Mouse (Mus musculus) heart, embryonic 12.5 days (tissue): ENCODE results near the gene Ptpn9. TPM values are rescaled to one million over a fixed set of nuclear protein-coding genes. Genes with fewer than 3 reads are reported as not detected.
A peak's percentile ranks its signal among the peaks of the same experiment; 100 is the strongest.
"Not testable (repeated sequence)": the region's sequence is repeated elsewhere in the genome, so short reads cannot be mapped to it uniquely, and the experiment has no call there.

ENCODE experiments used
- ATAC-seq: fragments of 200-750 bp; cut with Nextera tagmentation; 2 replicates; pipeline ENCODE4 v1.8.0; 2017; ENCODE audit warnings: moderate TSS enrichment, moderate library complexity; ENCODE audit not compliant: insufficient number of reproducible peaks, low FRiP score
- H3K27ac ChIP-seq: fragments of 300-500 bp; sonication (generic); 2 replicates; pipeline ENCODE4 v1.5.1; 2016; ENCODE audit warnings: mild to moderate bottlenecking, moderate library complexity; ENCODE audit not compliant: poor library complexity, severe bottlenecking
- H3K27me3 ChIP-seq: fragments of 300-500 bp; sonication (generic); replicated peaks from 2 replicates; pipeline ENCODE4 v1.6.1; 2016; ENCODE audit warnings: mild to moderate bottlenecking, moderate library complexity
- H3K36me3 ChIP-seq: fragments of 300-500 bp; sonication (generic); 2 replicates; pipeline ENCODE4 v1.6.1; 2016; ENCODE audit warnings: mild to moderate bottlenecking, moderate library complexity
- H3K4me1 ChIP-seq: fragments of 300-500 bp; sonication (generic); replicated peaks from 2 replicates; pipeline ENCODE4 v1.6.1; 2016; ENCODE audit warnings: mild to moderate bottlenecking
- H3K4me2 ChIP-seq: fragments of 300-500 bp; sonication (generic); 2 replicates; pipeline ENCODE4 v1.6.1; 2016; ENCODE audit warnings: mild to moderate bottlenecking, moderate library complexity
- H3K4me3 ChIP-seq: fragments of 300-500 bp; sonication (generic); 2 replicates; pipeline ENCODE4 v1.5.1; 2016; ENCODE audit warnings: mild to moderate bottlenecking
- H3K9ac ChIP-seq: fragments of 300-500 bp; sonication (generic); 2 replicates; pipeline ENCODE4 v1.6.1; 2016; ENCODE audit warnings: mild to moderate bottlenecking, moderate library complexity
- H3K9me3 ChIP-seq: fragments of 300-500 bp; sonication (generic); replicated peaks from 2 replicates; pipeline ENCODE4 v1.6.1; 2016; ENCODE audit warnings: mild to moderate bottlenecking, moderate library complexity
- WGBS: fragments of 180-500 bp; shearing (Covaris S2); methylation state at CpG from one replicate; pipeline ENCODE4 v1.1.7; 2016; 5-methylcytosine and 5-hydroxymethylcytosine counted together
- polyA plus RNA-seq: library from polyadenylated mRNA; unstranded; fragments of >200 nt; fragmentation: Nextera tagmentation; extraction: Ambion mirVana; gene quantifications from 2 replicates; pipeline ENCODE4 v1.2.1, GENCODE M21; 2016

The Ptpn9 gene
- polyA plus RNA-seq, result 22.4 and 22.9 TPM in 2 replicates

GRCm38 (mm10) chr9:56994286-56995197, at the start of gene Ptpn9:
Ptpn9 (plus strand) TSS chr9:56994923.
- peak; percentile 92 for ATAC-seq

GRCm38 (mm10) chr9:56947481-56947880, 47.2 kb upstream of the Ptpn9 start:
- peaks cover 12% of the 10 kb centered on the region for H3K4me1 ChIP-seq
- H3K9ac ChIP-seq, ATAC-seq, H3K27ac ChIP-seq, H3K27me3 ChIP-seq, H3K9me3 ChIP-seq, H3K4me3 ChIP-seq, H3K36me3 ChIP-seq, H3K4me2 ChIP-seq: not testable (repeated sequence)
- WGBS, result 24% methylated on average over 3 of the region's 3 CpGs

More at GRCm38 (mm10) chr9:56994286-56995197, at the start of gene Ptpn9:
- Histone ChIP-seq H3K4me2 (peak within 1 kb of the TSS; percentile 80), H3K27ac (peak within 1 kb of the TSS; percentile 98), H3K9ac (peak within 1 kb of the TSS; percentile 98), H3K4me3 (peak within 1 kb of the TSS; percentile 97), H3K27me3 (no peaks in the 10 kb centered on the region), H3K36me3 (no peaks in the 10 kb centered on the region), H3K9me3 (no peaks in the 10 kb centered on the region), H3K4me1 (peaks cover 7% of the 10 kb centered on the region; the same call in 1 of the 2 replicates)
- WGBS, result 1% methylated on average over 62 of the region's 62 CpGs

GRCm38 (mm10) chr9:56948699-56949098, 46.0 kb upstream of the Ptpn9 start:
- 82% methylated on average over 5 of the region's 5 CpGs for WGBS
- ATAC-seq, H3K9me3 ChIP-seq: not testable (repeated sequence)

GRCm38 (mm10) chr9:56949767-56950166, 45.0 kb upstream of the Ptpn9 start:
- Histone ChIP-seq H3K4me1 (peaks cover 12% of the 10 kb centered on the region), H3K27ac (no peak overlapping the region), H3K4me2 (peak overlapping the region; percentile 96), H3K27me3 (no peaks in the 10 kb centered on the region), H3K36me3 (no peaks in the 10 kb centered on the region), H3K9ac (peak overlapping the region; percentile 65), H3K9me3 (no peaks in the 10 kb centered on the region), H3K4me3 (peak overlapping the region; percentile 84)
- 20% methylated on average over 13 of the region's 13 CpGs for WGBS
- ATAC-seq, result no peak

More at GRCm38 (mm10) chr9:56948699-56949098, 46.0 kb upstream of the Ptpn9 start:
- not testable (repeated sequence) for H3K27me3 ChIP-seq, H3K4me2 ChIP-seq, H3K4me3 ChIP-seq, H3K36me3 ChIP-seq, H3K27ac ChIP-seq, H3K9ac ChIP-seq
- H3K4me1 ChIP-seq, result peaks cover 12% of the 10 kb centered on the region

- Histone ChIP-seq H3K9ac (peak within 1 kb of the TSS; percentile 92), H3K4me3 (peak within 1 kb of the TSS; percentile 84), H3K27me3 (no peaks in the 10 kb centered on the region), H3K36me3 (peaks cover 3% of the 10 kb centered on the region; the same call in 1 of the 2 replicates), H3K9me3 (no peaks in the 10 kb centered on the region), H3K4me2 (peak within 1 kb of the TSS; percentile 96), H3K27ac (peak within 1 kb of the TSS; percentile 89), H3K4me1 (peaks cover 12% of the 10 kb centered on the region)
- under 1% methylated on average over 50 of the region's 50 CpGs for WGBS
- peak; percentile 100 for ATAC-seq
Observed at GRCm38 (mm10) chr9:56950414-56951400, 44.0 kb upstream of the Ptpn9 start, which contains the start of gene Snupn. Snupn (plus strand) TSS chr9:56950878.

- ATAC-seq, result no peak
- WGBS, result 94% methylated on average over 1 of the region's 1 CpGs
- H3K4me3 ChIP-seq, result no peak overlapping the region
- no peaks in the 10 kb centered on the region for H3K27me3 ChIP-seq
- H3K27ac ChIP-seq, result no peak overlapping the region
- no peak overlapping the region for H3K9ac ChIP-seq
- H3K36me3 ChIP-seq, result peaks cover 12% of the 10 kb centered on the region
- peaks cover 12% of the 10 kb centered on the region for H3K4me1 ChIP-seq
- H3K4me2 ChIP-seq, result no peak overlapping the region
- no peaks in the 10 kb centered on the region for H3K9me3 ChIP-seq
Observed at GRCm38 (mm10) chr9:56953562-56953961, 41.2 kb upstream of the Ptpn9 start.

GRCm38 (mm10) chr9:56956966-56957675, 37.6 kb upstream of the Ptpn9 start:
- H3K27me3 ChIP-seq, result no peaks in the 10 kb centered on the region
- no peaks in the 10 kb centered on the region for H3K4me1 ChIP-seq
- peaks cover 29% of the 10 kb centered on the region for H3K36me3 ChIP-seq
- no peak overlapping the region for H3K4me3 ChIP-seq
- no peak overlapping the region for H3K4me2 ChIP-seq
- WGBS, result 69% methylated on average over 7 of the region's 7 CpGs
- no peak overlapping the region for H3K27ac ChIP-seq
- H3K9ac ChIP-seq, result no peak overlapping the region
- ATAC-seq, result no peak
- peaks cover 2% of the 10 kb centered on the region; the same call in 1 of the 2 replicates for H3K9me3 ChIP-seq

- Histone ChIP-seq H3K27ac (no peak overlapping the region), H3K27me3 (no peaks in the 10 kb centered on the region), H3K9me3 (peaks cover 2% of the 10 kb centered on the region; the same call in 1 of the 2 replicates), H3K36me3 (peaks cover 42% of the 10 kb centered on the region), H3K4me2 (no peak overlapping the region), H3K4me3 (no peak overlapping the region), H3K4me1 (no peaks in the 10 kb centered on the region), H3K9ac (no peak overlapping the region)
- ATAC-seq, result no peak
- WGBS, result 80% methylated on average over 2 of the region's 2 CpGs
Observed at GRCm38 (mm10) chr9:56958689-56959088, 36.0 kb upstream of the Ptpn9 start.

GRCm38 (mm10) chr9:56961591-56961990, 33.1 kb upstream of the Ptpn9 start:
- Histone ChIP-seq H3K36me3 (peaks cover 46% of the 10 kb centered on the region), H3K27me3 (no peaks in the 10 kb centered on the region), H3K4me3 (no peak overlapping the region), H3K4me2 (no peak overlapping the region), H3K27ac (no peak overlapping the region), H3K9me3 (peaks cover 2% of the 10 kb centered on the region; the same call in 1 of the 2 replicates), H3K9ac (no peak overlapping the region), H3K4me1 (no peaks in the 10 kb centered on the region)
- 87% methylated on average over 3 of the region's 3 CpGs for WGBS
- no peak for ATAC-seq

- Histone ChIP-seq H3K9ac (no peak overlapping the region), H3K9me3 (no peaks in the 10 kb centered on the region), H3K4me1 (no peaks in the 10 kb centered on the region), H3K27ac (no peak overlapping the region), H3K36me3 (peaks cover 18% of the 10 kb centered on the region; the same call in 1 of the 2 replicates), H3K4me2 (no peak overlapping the region), H3K4me3 (no peak overlapping the region), H3K27me3 (no peaks in the 10 kb centered on the region)
- 51% methylated on average over 2 of the region's 2 CpGs for WGBS
- ATAC-seq, result no peak
Observed at GRCm38 (mm10) chr9:56970158-56970557, 24.6 kb upstream of the Ptpn9 start.
